Mouse (Mus musculus): ENCODE data around the gene Gstt1.

GRCm38 (mm10) chr10:75834721-75835120, 36.3 kb upstream of the Gstt1 start:
- TF ChIP-seq CTCF (IDR thresholded peaks at IDR 0.05 in 2 of 3, conservative IDR thresholded peaks at IDR 0.05 in 1 of 3; ENCODE audit: control insufficient read depth in 1 of 3, insufficient read depth in 1 of 3, low read depth in 2 of 3, low read length in 3 of 3, poor library complexity in 1 of 3, severe bottlenecking in 1 of 3) (no peak), GATA1 (IDR thresholded peaks at IDR 0.05; ENCODE audit: low read depth, low read length) (no peak), ZC3H11A (IDR thresholded peaks at IDR 0.05; ENCODE audit: low read depth, low read length) (no peak)

All from MEL (cell line).